Mouse (Mus musculus) gastrocnemius, adult 18-20 months (tissue): ENCODE data around the gene Zfp189. TPM values are rescaled to one million over a fixed set of nuclear protein-coding genes. Genes with fewer than 3 reads are reported as not detected.
"Not testable (repeated sequence)": the region's sequence is repeated elsewhere in the genome, so short reads cannot be mapped to it uniquely, and the experiment has no call there.

Experiments used
- DNase-seq: peaks from one replicate; pipeline ENCODE4 v3.0.0; 2021; ENCODE audit warnings: low spot score
- long read RNA-seq, 2 experiments: library from polyadenylated mRNA; stranded (forward); transcript quantifications; one replicate each; pipeline ENCODE4 v2.0.0; 2021
- total RNA-seq, 2 experiments: library from RNA; stranded (reverse); gene quantifications; 2 replicates each; pipeline ENCODE4 v1.2.3; 2021

The Zfp189 gene
- 1 to 10 TPM; 3.0 to 4.6 TPM for total RNA-seq
- long read RNA-seq, experiment 1, transcript Zfp189-202 (3 exons, 2,965 nt), result major isoform, 6 of 8 reads
- long read RNA-seq, experiment 1, partial matches to known transcripts, result 0 of 8 reads
- long read RNA-seq, experiment 1, other reads (novel, unspliced or antisense), result 2 of 8 reads
- long read RNA-seq, experiment 2, partial matches to known transcripts, result 0 of 3 reads
- long read RNA-seq, experiment 2, other reads (novel, unspliced or antisense), result 0 of 3 reads

DNA sequence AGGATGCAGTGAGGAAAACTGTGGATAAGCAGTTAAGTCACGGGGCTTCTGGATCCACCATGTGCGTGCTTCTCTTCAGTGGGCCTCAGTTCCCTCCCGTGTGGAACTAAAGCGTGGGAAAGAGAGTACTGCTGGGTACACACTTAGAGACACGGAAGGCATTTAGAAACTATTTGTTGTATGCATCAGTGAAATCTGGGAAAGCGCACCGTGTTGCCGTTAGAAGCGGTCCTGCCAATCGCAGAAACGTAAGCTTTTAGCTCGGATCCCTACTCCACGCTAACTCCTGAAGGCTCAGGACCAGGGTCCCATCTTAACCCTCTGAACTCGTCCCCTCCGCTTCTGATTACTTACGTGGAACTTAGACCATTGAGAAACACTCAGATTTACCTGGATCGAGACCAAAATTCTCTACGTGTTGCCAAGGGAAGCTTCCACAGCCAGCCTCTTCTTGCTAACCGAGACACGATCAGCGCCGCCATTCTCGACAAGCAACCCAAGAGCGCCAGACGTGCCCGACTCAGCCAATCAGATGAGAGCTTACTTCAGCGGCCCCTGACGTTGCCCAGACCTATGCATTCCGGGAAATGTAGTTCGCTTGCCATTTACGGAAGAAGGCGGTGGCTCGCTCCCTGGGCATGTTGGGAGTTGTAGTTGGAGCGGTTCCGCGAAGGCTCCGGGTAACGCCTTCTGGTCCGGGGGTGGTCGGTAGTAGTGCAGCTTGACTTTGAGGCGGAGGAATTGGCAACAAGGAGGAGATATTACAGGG lies at the start of gene Zfp189, which contains the start of gene Mrpl50:
Gene Zfp189, plus strand, starts transcription at position 605 of the 769 bp plus-strand sequence.
Gene Mrpl50, minus strand, starts transcription at position 522 of the 769 bp plus-strand sequence.
- DNase-seq, result peak; percentile 95

DNA sequence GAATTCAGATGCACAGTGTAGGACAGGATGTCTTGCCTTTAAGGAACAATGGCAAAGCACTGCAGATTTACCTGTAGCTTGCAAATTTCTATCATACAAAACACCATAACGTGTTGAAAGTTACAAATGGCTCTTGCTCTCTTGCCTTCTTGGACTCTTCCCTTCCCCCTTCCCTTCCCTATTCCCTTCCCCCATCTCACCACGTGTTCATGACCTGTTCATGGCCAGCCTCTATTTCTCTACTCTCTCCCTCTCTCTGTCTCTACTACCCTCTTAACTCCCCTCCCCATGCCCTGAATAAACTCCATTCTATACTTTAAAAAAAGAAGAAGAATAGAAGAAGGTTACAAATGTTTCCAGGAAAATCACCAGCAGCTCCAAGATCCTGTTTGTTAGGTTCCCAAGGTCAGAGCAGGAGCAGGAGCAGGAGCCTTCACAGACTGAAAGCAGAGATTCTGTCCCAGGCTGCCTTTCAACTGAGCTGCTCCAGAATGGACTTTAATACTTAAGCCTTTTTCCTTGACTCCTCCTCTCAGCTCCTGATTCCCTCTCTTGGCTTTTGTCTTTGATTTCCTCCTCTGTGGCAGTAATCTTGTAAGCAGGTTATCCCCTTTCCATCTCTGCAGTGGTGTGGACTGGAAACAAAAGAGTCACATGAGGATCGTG lies 47.4 kb upstream of the Zfp189 start, which contains the start of gene Acnat1:
Gene Acnat1, minus strand, starts transcription at position 478 of the 666 bp plus-strand sequence.
- DNase-seq, result no peak

DNA sequence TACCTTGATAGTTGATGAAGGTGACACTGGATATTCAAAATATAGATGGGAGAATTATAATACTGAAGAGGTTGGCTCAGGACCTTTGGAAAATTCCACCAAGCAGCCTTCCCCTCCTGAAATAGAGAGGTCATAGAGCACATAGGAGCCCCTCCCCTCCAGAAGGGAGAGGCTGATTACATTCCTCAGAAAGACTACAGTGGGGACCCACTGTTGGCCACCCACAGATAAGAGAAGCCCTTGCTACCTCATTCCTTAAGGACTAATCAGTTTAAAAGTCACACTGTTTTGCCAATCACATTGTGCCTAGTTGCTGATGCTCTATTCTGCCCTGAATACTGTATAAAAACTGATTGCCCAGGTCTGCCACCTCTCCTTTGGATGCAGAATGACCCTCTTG lies 46.4 kb upstream of the Zfp189 start:
- no peak for DNase-seq

DNA sequence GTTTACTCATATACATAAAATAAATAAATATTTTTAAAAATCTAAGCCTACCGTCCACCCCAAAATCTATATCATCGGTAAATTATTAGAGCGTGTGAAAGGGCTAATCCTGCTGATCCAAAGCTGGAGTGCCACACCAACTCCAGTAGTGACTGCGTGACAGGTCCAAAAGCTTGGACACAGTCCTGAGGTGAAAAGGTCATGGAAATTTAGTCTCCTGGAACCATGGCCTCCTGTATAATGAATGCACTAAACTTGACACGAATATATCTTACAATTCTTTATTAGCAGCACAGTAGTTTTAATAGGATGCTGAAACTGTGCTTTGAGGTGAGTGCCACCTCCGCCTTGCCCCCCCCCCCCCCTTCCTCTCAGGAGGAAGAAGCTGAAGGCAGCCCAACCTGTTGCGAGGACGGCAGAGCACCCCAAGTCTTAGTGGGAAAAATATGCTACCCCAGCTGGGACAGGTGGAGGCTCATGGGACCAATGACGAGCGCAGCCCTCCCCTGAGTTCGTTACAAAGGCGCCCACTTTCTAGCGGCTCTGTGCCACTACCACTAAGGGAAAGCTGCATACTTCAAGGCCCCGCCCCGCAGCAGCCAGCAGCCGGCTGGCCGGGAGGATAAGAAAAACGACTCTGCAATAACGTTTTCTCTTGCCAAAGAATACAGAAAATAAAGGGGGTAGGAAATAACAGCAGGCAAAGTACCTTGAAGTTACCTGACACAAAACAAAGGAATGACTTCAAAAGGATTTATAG lies 42.7 kb upstream of the Zfp189 start:
- no peak for DNase-seq

DNA sequence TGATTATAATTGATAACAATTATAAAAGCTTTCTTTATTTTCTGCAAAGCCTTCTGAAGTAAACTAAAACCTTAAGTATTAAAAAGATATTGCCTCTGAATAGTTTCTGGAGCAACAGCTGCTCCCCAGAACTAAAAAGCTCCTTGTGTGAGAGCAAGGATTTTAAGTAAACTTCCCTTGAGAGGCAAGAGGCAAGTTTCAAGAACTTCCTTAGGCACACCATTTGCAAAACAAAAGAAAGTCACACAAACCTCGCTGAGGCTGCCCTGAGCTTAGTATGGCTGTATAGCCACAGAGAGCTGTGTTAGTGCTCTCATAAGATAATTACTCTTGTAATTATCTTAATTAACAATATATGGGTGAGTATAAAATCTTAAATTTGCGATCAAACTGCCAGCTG lies 41.9 kb upstream of the Zfp189 start:
- DNase-seq, result not testable (repeated sequence)

DNA sequence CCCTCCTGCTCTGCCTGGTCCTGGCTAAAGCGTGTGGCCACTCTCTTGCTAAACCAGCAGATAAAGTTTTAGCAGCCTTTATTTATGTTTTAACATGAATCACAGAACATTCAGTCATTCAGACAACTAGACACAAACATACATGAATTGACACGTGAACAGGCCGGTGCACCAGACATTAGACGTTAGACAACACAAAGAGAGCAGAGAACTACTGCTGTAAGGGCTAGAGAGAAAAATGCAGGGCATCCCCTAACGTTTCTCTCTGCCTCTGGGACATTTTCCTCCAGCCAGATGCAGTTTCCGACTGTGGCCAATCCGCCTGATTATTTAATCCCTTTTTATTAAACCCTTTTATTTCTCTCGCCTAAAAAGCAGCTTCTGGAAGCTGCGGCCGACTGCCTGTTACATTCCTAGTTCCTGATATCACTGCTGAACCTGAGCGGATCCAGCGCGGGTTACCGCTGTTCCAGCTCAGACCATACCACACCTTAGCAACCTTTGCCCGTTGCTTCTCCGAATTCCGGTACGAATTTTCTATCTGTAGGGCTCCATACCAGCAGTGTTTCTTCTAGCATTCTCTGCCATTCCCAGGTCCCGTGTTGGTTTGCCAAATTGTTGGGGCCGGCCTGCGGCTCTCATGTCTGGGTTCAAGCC lies 40.7 kb upstream of the Zfp189 start:
- DNase-seq, result no peak

DNA sequence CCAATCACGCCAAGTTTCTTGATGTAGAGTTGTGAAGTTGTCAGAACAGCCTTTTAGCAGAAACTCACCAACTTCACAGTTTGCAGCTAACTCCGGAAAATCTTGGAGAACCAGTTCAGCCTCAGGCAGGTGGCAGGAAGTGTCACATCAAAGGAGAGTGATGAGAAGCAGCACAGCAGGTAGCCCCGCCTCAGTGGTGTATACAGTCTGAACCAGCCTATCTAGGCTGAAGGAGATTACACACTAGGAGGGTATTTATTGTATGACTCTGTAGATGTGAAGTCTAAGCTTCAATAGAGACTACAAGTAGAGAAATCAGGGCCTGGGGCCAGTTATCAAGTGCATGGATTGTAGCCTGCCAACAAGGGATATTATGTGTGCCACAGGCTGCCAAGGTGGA lies 40.1 kb upstream of the Zfp189 start:
- no peak for DNase-seq

DNA sequence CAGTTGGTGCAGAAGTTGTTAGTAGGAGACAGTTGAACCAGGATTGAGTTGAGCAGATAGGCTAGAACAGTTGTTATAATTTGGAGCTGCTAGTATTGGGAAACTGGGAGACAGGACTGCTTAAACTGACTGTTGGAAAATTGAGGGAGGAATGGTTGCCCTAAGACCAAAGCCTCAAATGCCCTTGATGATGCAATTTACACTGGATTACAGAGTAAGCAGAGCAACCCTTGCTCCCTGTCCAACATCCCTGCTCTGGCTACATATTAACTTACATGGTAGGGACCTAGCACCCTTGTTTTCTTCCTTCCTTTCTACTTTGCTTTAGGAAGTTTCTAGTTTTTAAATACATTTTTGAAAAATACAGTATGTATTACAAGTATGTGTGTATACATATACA lies 35.5 kb upstream of the Zfp189 start:
- no peak for DNase-seq

DNA sequence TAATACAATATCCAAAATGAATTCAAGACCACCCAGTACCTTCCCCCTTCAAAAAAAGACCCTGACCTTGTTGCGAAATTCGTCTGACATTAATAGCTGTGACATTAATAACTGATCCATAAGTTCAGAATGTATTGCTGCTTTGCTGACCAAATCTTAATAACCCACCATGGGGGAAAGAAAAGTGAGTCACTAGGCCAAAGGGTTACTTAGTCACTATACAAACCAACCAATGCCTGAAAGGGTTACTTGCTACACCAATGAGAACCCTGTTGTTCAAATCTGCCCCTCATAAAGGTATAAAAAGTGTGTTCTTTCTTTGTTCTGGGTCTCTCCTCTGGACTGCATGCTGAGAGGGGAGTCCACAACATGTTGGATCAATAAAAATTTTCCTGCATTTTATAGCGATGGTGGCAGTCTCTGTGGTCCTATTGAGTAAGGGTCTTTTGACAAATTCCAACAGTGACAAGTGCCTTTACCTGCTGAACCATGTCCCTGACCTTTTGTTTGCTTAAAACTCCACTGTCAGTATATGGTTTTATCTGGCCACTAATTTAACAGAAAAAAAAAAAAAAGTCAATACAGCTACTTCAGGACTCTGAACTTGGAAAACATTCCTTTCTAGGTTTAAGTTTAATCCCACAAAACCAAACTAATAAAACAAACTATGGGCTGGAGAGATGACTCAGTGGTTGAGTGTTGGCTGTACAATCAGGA lies 34.9 kb upstream of the Zfp189 start:
- not testable (repeated sequence) for DNase-seq

DNA sequence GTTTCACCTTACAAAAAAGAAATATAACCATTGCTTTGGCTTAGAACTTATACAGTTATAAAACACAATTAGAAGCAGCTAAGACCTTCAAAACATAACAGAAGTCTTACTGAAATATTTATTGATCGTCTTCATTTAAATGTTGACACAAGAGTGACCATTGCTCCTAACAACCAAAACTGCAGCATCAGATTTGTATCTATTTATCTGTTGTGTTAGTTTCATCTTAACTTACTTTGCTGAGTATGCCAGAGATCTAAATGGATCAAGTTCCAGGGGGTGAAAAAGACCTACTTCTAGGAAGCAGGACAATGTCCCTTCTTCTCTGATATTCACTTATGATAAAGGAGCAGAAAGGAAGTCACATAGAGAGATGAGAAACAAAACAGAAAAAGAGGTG lies 17.4 kb upstream of the Zfp189 start:
- DNase-seq, result no peak

DNA sequence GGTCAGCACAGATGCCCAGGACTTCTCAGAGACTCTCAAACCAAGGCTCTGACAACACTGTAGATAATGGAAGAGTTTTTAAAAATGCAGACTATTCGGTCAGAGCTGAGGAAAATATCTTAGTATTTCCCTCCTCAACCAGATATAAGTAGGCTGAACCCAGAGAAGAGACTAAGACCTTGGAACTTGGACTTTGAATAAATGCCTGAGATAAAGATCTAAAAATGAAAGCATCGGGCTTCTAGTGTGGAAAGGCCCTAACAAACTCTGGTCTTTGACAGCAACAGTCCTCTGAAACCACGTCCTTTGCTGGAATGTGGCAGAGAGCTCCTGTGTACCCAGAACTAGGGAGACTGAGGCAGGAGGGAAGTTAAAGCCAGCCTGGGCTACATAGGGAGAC lies 14.6 kb upstream of the Zfp189 start, which contains the start of gene Baat:
Gene Baat, minus strand, starts transcription at position 172 of the 400 bp plus-strand sequence.
- no peak for DNase-seq

DNA sequence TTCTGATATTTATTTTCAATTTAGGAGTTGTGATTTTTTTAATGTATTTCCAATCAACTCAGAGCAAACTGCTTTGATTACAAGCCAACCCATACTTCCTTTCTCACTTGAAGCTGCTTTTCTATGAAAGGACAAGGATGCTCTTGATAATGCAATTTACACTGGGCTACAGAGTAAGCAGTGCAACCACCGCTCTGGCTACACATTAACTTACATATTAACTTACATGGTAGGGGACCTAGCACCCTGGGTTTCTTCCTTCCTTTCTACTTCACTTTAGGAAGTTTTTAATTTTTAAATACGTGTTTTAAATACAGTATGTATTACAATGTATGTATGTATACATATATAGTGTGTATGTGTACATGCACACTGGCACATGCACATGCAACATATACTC lies 11.8 kb upstream of the Zfp189 start:
- no peak for DNase-seq

DNA sequence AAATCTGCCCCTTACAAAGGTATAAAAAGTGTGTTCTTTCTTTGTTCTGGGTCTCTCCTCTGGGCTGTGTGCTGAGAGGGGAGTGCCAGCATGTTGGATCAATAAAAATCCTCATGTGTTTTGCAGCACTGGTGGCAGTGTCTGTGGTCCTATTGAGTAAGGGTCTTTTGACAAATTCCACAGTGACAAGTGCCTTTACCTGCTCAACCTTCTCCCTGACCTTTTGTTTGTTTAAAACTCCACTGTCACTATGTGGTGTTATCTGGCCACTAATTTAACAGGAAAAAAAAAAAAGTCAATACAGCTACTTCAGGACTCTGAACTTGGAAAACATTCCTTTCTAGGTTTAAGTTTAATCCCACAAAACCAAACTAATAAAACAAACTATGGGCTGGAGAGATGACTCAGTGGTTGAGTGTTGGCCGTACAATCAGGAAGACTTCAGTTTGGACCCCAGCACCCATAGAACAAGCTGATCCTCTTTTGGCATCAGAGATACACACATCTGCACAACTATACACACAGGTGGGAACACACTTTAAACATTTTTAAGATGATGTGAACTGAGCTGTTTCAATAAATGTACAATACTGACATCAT lies 10.6 kb upstream of the Zfp189 start:
- DNase-seq, result not testable (repeated sequence)

DNA sequence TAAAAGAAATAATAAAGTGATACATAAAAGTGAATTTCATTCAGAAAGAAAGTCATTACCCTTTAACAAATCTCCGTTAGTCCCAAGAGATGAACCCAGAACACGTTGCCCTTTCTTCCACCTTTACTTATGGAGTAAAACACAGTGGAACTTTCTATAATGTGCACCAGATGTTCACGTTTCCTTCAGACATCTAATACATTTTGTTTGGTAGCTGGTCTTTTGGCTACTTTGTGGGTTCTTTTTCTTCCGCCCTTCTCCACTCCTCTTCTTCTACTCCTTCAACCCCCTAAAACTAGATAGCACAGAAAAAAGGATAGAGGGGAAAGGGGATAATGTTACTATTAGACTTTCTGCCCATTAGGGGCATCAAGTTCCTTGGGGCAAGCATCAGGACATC lies 8.3 kb upstream of the Zfp189 start:
- DNase-seq, result no peak

DNA sequence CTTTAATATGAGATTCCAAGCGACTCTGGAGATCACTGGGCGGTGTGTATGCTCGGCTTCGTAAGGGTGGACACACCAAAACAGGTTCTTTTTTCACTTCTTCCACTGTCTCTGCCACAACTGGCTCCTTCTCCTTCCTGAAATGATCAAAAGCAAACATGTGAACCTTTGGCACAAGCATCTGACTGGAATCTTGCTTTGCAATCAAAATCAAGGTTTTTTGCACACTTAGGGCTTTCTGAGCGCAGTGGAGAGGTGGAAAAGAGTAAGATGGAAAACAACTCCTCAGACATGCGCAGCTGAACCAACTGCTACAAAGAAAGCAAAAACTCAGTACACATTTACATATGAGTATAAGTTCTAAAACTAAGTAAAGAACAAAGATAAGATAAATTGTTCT lies 6.5 kb upstream of the Zfp189 start:
- DNase-seq, result no peak

DNA sequence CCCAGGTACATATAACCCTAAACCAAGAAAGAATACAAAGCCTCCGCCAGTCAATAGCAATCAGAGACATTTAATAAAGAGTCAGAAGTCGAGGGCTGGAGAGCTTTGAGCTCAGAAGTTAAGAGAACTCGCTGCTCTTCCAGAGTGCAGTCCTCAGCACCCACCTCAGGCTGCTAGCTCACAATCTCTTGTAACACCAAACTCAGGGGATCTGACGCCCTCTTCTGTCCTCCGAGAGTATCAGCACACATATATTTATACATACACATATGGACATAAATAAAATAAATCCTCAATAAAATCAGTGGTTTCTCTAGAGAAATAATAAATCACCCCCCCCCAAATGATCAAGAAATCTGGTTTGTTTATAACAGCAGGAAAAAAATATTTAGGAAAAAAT lies 1.5 kb upstream of the Zfp189 start:
- no peak for DNase-seq

DNA sequence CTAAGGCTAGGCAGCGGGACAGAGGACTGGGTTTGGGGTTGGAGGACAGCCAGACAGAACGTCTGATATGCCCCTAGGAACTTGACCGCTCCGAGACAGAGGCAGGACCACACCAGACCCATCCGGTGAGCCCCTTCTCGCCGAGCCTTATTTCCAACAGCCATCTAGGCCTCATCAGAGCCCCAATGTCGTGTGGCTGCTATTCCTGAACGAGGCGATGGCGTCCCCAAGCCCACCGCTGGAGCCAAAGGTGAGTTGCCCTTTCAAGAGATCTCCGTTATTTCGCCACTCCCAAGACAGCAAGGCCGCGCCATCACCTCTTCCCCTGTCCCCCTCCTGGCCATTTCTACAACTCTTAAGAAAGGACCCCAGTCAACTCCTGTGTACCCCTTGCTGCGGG lies 370 bp downstream of the Zfp189 start:
- no peak for DNase-seq

DNA sequence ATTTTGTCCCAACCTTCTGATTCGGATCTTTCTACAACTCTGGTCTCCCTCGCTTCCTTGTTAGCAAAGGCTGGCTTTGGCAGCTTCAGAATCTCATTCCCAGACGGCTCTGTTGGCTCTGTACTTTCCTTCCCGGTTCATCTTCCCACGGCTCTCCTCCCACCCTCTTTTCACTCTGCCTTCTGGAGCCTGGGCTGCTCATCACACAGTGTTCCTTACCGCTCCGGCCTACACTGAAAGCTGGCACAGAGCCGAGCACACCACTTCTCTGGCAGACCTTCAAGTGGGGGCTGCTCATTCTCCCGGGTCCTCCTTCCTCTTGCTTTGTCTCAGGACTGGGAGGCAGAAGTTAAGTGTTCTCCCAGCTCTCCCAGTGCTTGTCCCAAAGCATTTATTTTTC lies 1.6 kb downstream of the Zfp189 start:
- no peak for DNase-seq

DNA sequence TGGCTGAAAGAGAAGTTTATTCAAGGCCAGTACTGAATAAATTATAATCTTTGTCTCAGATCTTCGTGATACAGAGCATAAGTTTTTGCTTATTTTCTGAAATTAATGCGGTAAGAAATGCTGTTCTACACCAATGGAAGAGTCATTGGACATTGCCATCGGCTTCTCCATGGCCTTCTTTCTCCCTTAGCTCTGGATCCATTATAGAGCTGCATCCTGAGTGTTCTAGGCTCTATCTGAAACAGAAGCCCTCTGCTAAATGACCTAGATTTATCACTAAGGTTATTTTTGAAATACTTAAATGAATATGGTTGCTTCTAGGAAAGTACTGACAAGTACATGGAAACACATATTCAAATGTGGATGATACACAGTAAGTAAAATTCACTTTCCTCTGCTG lies 14.1 kb downstream of the Zfp189 start:
- no peak for DNase-seq

DNA sequence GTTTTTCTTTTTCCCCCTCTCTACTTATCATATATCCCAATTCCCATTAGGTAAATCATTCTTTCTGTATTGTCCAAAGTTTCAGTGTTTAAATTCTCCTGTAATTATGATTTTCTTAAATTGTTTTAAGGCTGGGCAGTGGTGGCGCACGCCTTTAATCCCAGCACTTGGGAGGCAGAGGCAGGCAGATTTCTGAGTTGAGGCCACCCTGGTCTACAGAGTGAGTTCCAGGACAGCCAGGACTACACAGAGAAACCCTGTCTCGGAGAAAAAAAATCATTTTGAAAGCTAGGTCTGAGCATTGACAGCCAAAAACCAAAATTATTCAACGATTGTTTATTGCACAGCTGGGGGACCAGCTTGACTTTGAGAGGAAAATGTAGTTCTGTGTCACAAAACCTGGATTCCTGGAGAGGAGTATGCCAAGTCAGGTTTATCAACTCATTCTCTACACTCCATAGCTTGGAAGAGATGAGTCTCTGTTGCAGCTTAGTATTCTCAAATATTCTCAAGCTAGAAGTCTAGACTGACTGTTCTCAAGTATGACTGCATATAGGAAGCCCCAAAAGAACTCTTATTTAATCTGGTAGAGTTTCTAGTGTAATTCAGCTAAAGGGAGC lies 14.8 kb downstream of the Zfp189 start:
- DNase-seq, result no peak
